Mouse (Mus musculus): ENCODE measurements around the gene E130311K13Rik.

The E130311K13Rik gene

DNA sequence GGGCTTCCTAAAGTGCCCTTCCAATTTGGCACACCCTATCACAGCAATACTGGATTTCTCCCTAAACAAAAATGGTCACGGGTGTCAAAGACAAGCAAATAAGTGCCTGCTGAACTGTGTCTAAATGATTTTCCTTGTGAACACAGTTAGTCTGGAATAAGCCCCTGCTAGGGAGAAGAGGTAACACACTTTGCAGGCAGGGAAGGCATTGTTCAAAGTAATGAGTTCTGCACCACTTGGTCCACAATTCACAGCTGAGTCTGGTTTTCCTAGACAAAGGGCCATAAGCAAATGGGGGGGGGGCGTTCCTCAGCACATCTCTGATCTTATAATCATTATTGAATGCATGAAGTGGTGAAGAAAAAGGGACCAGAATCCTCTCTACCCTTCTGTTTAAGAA is 33.5 kb downstream of the E130311K13Rik start:
- DNase-seq (ENCODE audit: low spot score): no peak

DNA sequence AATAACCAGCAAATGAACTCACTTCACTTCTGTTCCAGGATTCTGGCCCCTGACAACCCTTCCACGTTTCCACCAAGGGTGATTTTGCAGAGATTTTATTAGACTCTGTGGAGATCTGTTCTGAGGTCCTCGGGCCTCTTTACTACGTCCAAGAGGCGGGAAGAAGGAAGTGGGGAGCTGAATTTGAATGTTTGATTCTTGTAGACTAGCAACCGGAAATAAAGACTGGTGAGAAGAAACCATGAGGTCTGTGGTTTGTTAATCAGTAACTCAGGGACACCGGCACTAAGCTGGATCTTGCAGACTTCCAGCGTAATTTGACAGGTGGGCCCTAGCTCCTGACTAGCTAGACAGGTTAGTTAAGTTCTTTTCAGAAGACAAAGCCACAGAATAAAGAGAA is 35.6 kb downstream of the E130311K13Rik start:
- DNase-seq (ENCODE audit: low spot score): no peak

DNA sequence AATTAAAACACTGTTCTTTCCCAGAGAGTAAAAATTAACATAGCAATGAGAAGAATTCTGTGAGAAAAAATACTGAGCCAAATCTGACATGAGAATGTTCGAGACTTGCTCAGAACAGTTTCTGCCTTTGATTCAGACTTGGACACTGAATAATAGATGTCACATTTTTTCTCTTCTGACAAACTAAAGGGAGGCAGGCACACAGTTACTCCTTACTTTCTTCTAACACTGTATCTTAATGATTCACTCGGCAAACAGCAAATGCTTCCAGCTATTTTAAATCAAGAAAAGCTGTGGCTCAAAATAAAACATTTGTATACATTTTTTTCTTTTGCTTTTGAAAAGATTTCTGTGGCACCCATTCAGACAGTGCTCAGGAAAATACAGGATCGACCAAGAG is 37.1 kb downstream of the E130311K13Rik start:
- no peak for DNase-seq (ENCODE audit: low spot score)

DNA sequence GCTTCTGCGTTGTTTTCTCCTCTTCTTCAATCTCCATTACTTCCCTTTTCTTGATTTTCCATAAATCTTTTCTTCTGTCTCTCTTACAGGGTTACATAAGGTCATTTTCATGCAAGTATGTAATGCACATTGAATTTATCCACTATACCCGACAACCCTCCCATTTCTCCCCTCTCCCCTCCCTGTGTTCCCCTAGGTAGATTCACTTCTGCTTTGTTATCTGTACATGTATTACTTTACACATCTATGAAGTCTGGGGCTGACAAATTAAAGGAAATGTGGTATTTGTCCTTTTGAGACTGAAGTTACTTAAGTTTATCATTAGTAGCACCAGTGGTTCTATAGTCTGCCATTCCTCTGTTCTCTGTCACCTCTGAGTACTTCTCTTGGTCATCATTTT is 48.2 kb downstream of the E130311K13Rik start:
- DNase-seq (ENCODE audit: low spot score): no peak

DNA sequence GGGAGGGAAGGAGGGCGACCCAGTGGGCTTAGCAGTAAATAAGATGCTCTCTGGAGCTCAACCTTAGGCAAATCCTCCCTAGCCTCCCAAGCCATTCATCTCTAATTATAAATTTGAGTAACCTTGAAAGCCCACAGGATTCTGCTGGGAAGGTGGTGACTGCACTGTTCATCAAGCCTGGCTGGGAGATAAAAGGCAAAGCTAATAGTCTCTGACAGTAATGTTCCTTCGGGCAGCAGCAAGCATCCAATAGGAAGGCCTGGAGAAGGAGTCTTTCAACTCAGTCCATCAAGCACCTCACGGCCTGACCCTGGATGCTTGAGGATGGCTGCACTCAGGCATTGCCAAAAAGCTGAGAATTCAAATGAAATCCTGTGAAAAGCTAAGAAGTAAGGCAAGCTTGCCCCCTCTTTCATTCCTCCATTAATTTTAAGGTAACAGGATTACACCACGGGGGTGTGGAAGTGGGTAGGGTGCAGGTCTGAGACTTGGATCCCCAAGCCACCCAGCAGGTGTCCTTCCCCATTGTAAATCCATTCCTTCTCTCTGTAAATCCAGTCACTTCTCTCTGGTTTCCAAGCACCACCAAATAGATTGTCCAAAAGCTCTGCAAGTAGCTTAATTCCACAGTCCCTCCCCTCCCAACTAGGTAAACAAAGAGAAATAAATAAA is 50.1 kb downstream of the E130311K13Rik start:
- DNase-seq (ENCODE audit: low spot score): no peak

DNA sequence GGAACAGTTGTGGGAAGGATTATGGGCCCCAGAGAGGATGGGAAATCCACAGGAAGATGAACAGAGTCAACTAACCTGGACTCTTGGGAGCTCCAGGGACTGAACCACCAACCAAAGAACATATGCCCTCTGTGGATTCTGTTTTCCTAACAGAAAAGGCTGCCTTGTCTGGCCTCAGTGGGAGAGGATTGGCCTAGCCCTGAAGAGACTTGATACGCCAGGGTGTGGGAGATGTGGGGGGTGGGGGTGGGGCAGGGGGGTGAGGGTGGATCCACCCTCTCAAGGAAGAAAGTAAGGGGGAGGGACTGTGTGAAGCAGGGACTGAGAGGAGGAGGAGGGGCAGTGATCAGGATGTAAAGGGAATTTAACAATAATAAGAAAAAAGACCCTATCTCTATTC is 56.5 kb downstream of the E130311K13Rik start:
- no peak for DNase-seq (ENCODE audit: low spot score)

DNA sequence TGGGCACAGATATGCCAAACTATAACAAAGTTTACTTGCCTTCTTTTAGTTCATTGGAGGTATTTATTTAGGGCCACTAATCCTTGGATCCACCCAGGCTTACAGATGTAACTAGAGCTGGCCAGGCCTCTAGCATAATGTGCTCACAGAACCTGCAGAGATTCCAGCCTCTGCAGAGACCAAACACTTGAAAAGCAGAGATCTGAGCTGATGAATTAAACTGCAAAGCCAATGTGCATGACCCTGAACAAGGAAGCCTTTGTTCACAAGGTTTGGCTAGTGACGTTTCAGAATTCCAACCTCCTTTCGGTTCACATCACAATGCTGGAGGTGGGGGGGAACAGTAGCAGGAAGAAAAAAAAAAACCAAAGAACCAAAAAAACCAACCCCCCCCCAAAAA is 58.0 kb downstream of the E130311K13Rik start:
- DNase-seq (ENCODE audit: low spot score): no peak

DNA sequence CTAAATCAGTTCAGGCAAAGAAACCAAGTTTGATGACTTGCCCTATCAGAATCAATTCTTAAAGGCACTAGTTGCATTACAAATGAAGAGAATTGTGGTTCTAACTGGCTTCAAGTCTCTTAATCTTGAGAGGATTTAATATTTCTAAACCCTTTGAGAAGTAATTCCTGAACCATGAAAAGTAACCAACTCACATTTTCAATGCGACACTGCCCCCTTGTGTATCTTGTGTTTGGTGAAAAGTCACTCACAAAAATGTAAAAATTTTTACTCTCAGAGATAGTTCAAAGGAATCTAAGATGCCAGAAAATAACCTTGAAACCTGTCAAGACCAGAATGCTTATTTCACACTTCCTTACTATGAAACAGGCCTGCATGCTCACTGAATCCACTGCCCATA is 61.0 kb downstream of the E130311K13Rik start:
- no peak for DNase-seq (ENCODE audit: low spot score)

DNA sequence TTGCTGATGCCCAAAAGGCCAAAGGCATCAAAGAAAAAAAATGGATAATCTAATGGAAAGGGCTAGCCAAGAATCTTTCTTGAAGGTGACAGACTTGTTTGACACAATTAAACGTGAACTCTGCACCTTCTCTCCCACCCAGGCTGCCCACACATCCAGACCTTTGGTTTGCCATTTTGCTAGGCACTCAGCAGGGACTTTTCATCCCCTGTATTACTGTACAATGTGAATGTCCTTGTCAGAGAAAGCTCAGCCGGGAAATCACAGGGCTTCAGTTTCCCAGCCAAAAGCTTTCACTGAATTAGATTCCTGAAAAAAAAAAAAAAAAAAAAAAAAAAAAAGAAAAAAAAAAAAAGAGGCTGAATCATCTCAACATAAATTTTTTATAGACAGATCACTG is 64.2 kb downstream of the E130311K13Rik start:
- DNase-seq (ENCODE audit: low spot score): no peak
